In genomic region chr7:124855056-124855455, GRCm38 (mm10) we compare ENCODE assay signal across 13 mouse cellular contexts.
A peak's percentile ranks its signal among the peaks of the same experiment; 100 is the strongest.
DNase-seq lines count a peak whose midpoint lies in the region; ATAC-seq and TF ChIP-seq lines count a peak whose summit lies in the region.
"Had no signal": no experiment of that assay in that cellular context is flagged by ENCODE, and none has a peak within 500 bp of the region (broad histone marks: within the 10 kb centered on the region; RNA-seq: fewer than 3 reads in every experiment).

No protein-coding gene starts in this region.

- H3K36me3 ChIP-seq in limb, embryonic 14.5 days (ENCODE audit: control insufficient read depth, insufficient read depth, low read length) = no peaks in the 10 kb centered on the region
- no peaks in the 10 kb centered on the region for H3K36me3 ChIP-seq in limb, embryonic 10.5 days
- no peaks in the 10 kb centered on the region for H3K36me3 ChIP-seq in thymus, adult 2 months (ENCODE audit: control insufficient read depth, insufficient read depth, low read length)
- H3K36me3 ChIP-seq: hindbrain, embryonic 12.5 days had no signal

- no peak overlapping the region for H3K4me3 ChIP-seq in limb, embryonic 14.5 days (replicated peaks; ENCODE audit: low read length)
- H3K4me3 ChIP-seq in limb, embryonic 10.5 days = no peak overlapping the region
- no peak overlapping the region for H3K4me3 ChIP-seq in thymus, adult 2 months (ENCODE audit: control insufficient read depth, insufficient read depth, low read length)
- H3K4me3 ChIP-seq: erythroblast, embryonic 14.5 days; hindbrain, embryonic 12.5 days; myocyte had no signal

- H3K27ac ChIP-seq in limb, embryonic 14.5 days (replicated peaks; ENCODE audit: low read depth, low read length) = no peak overlapping the region
- no peak overlapping the region for H3K27ac ChIP-seq in limb, embryonic 10.5 days
- H3K27ac ChIP-seq in thymus, adult 2 months (ENCODE audit: control insufficient read depth, insufficient read depth, low read length) = no peak overlapping the region
- H3K27ac ChIP-seq: hindbrain, embryonic 12.5 days; macrophage had no signal

- 81% methylated on average over 5 of the region's 5 CpGs for WGBS in limb, embryonic 14.5 days
- 87% methylated on average over 5 of the region's 5 CpGs for WGBS in limb, embryonic 10.5 days
- 95% methylated on average over 5 of the region's 5 CpGs for WGBS in thymus, adult 2 months

- H3K9ac ChIP-seq in limb, embryonic 14.5 days (ENCODE audit: low read depth, low read length, severe bottlenecking) = no peak overlapping the region
- H3K9ac ChIP-seq: hindbrain, embryonic 12.5 days had no signal

- no peak for ATAC-seq in limb, embryonic 14.5 days (ENCODE audit: low FRiP score, low read depth)

- no peak for TF ChIP-seq CTCF in thymus, adult 2 months (IDR thresholded peaks at IDR 0.05; ENCODE audit: borderline replicate concordance, control insufficient read depth, extremely low read depth, insufficient read depth, low read length, poor library complexity)

- no peaks in the 10 kb centered on the region for H3K27me3 ChIP-seq in limb, embryonic 14.5 days (ENCODE audit: control insufficient read depth, insufficient read depth, low read length)
- H3K27me3 ChIP-seq in limb, embryonic 10.5 days (ENCODE audit: low read depth, poor library complexity, severe bottlenecking) = no peaks in the 10 kb centered on the region
- H3K27me3 ChIP-seq in thymus, adult 2 months (ENCODE audit: control insufficient read depth, insufficient read depth, low read length) = no peaks in the 10 kb centered on the region
- H3K27me3 ChIP-seq: hindbrain, embryonic 12.5 days had no signal

- TF ChIP-seq POLR2A in limb, embryonic 14.5 days (IDR thresholded peaks at IDR 0.05; ENCODE audit: borderline replicate concordance, extremely low read depth, insufficient read depth, insufficient read length) = no peak
- TF ChIP-seq POLR2A in thymus, adult 2 months (IDR thresholded peaks at IDR 0.05; ENCODE audit: control insufficient read depth, extremely low read depth, insufficient read depth, low read length, poor library complexity) = no peak

- no peak overlapping the region for H3K4me2 ChIP-seq in limb, embryonic 14.5 days (replicated peaks; ENCODE audit: low read depth, low read length, severe bottlenecking)
- H3K4me2 ChIP-seq: hindbrain, embryonic 12.5 days had no signal

- peak; percentile 4 for DNase-seq in limb, embryonic 14.5 days (ENCODE audit: low spot score)
- DNase-seq in limb, embryonic 10.5 days (ENCODE audit: low spot score) = no peak
- DNase-seq in cerebellum, postnatal 25 days = peak; percentile 68 to 79
- peak; percentile 16 to 39 for DNase-seq in layer of hippocampus, postnatal 14 days (ENCODE audit: low spot score in 2 of 2)
- DNase-seq in right cerebral cortex, postnatal 10 days (ENCODE audit: low spot score in 2 of 2) = peak; percentile 49 to 74
- DNase-seq in thymus, postnatal 0 days (ENCODE audit: low spot score) = no peak
- no peak for DNase-seq in thymus, postnatal 25 days
- DNase-seq in thymus, adult 2 months = no peak
- DNase-seq: thymus, postnatal 14 days had no signal

- H3K9me3 ChIP-seq in limb, embryonic 14.5 days (ENCODE audit: control insufficient read depth, low read length) = no peaks in the 10 kb centered on the region
- no peaks in the 10 kb centered on the region for H3K9me3 ChIP-seq in limb, embryonic 10.5 days (replicated peaks)
- H3K9me3 ChIP-seq: hindbrain, embryonic 12.5 days had no signal

- no peaks in the 10 kb centered on the region for H3K4me1 ChIP-seq in limb, embryonic 14.5 days (ENCODE audit: control insufficient read depth, insufficient read depth, low read length)
- H3K4me1 ChIP-seq in limb, embryonic 10.5 days = no peaks in the 10 kb centered on the region
- no peaks in the 10 kb centered on the region for H3K4me1 ChIP-seq in thymus, adult 2 months (replicated peaks; ENCODE audit: control insufficient read depth, insufficient read depth, low read length)
- H3K4me1 ChIP-seq: hindbrain, embryonic 12.5 days had no signal

Comparison
In these comparisons a context has a peak if more than half of its experiments do, and no peak if none do; other contexts are left out.
1. DNase-seq: peak in limb, embryonic 14.5 days (single experiment), cerebellum, postnatal 25 days (2 of 2), layer of hippocampus, postnatal 14 days (2 of 2) and right cerebral cortex, postnatal 10 days (2 of 2); none in limb, embryonic 10.5 days (single experiment), thymus, postnatal 0 days (single experiment), thymus, postnatal 25 days (single experiment) and thymus, adult 2 months (single experiment).